Mouse (Mus musculus) stomach, embryonic 16.5 days (tissue): ENCODE results near the gene Upf1. TPM values are rescaled to one million over a fixed set of nuclear protein-coding genes. Genes with fewer than 3 reads are reported as not detected.

Source experiments
- ATAC-seq: fragments of 200-750 bp; cut with Nextera tagmentation; 2 replicates; pipeline ENCODE4 v1.8.0; 2017; ENCODE audit warnings: moderate number of reproducible peaks, moderate TSS enrichment; ENCODE audit not compliant: insufficient read depth, low FRiP score
- H3K27ac ChIP-seq: fragments of 300-500 bp; sonication (generic); 2 replicates; pipeline ENCODE4 v1.5.1; 2014; ENCODE audit warnings: low read length
- H3K27me3 ChIP-seq: fragments of 300-500 bp; sonication (generic); 2 replicates; pipeline ENCODE4 v1.6.1; 2014; ENCODE audit warnings: low read length, control low read depth, mixed read lengths; ENCODE audit not compliant: control insufficient read depth, insufficient read depth
- H3K36me3 ChIP-seq: fragments of 300-500 bp; sonication (generic); 2 replicates; pipeline ENCODE4 v1.6.1; 2014; ENCODE audit warnings: low read length; ENCODE audit not compliant: control insufficient read depth, insufficient read depth
- H3K4me1 ChIP-seq: fragments of 300-500 bp; sonication (generic); 2 replicates; pipeline ENCODE4 v1.6.1; 2014; ENCODE audit warnings: low read length, control low read depth, mixed read lengths; ENCODE audit not compliant: control insufficient read depth, insufficient read depth
- H3K4me2 ChIP-seq: fragments of 300-500 bp; sonication (generic); 2 replicates; pipeline ENCODE4 v1.6.1; 2014; ENCODE audit warnings: low read depth, low read length, mixed read lengths
- H3K4me3 ChIP-seq: fragments of 300-500 bp; sonication (generic); replicated peaks from 2 replicates; pipeline ENCODE4 v1.5.1; 2014; ENCODE audit warnings: mild to moderate bottlenecking, low read length
- H3K9ac ChIP-seq: fragments of 300-500 bp; sonication (generic); 2 replicates; pipeline ENCODE4 v1.6.1; 2014; ENCODE audit warnings: low read length
- H3K9me3 ChIP-seq: fragments of 300-500 bp; sonication (generic); replicated peaks from 2 replicates; pipeline ENCODE4 v1.6.1; 2016; ENCODE audit warnings: low read length, control low read depth; ENCODE audit not compliant: control insufficient read depth
- WGBS: fragments of 180-500 bp; shearing (Covaris S2); extraction: QIAGEN DNeasy Blood & Tissue Kit; methylation state at CpG from one replicate; pipeline ENCODE4 v1.1.7; 2014; 5-methylcytosine and 5-hydroxymethylcytosine counted together
- polyA plus RNA-seq: library from polyadenylated mRNA; unstranded; fragments of >200 nt; fragmentation: Nextera tagmentation; extraction: Ambion mirVana; gene quantifications from 2 replicates; pipeline ENCODE4 v1.2.1, GENCODE M21; 2015

Upf1 gene
- polyA plus RNA-seq, 1 experiment from 2014 or later = 8.2 TPM

DNA sequence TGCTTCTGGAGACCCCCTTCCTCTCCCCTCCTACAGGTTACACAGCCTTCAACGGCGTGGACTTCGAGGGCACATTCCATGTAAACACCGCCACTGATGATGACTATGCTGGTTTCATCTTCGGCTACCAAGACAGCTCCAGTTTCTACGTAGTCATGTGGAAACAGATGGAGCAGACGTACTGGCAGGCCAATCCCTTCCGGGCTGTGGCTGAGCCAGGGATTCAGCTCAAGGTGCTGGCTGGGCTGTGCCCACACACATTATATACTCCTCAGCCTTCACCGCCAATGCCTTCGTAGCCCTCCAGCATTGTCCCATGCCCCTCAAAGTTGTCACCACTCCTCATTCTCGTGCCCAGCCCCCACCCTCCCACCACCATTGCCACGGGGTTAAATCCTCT is 27.0 kb upstream of the Upf1 start:
- H3K27me3 ChIP-seq = peaks cover 36% of the 10 kb centered on the region
- 84% methylated on average over 12 of the region's 12 CpGs for WGBS
- H3K36me3 ChIP-seq = no peaks in the 10 kb centered on the region
- H3K9me3 ChIP-seq = no peaks in the 10 kb centered on the region
- no peak overlapping the region for H3K27ac ChIP-seq
- ATAC-seq = no peak
- peaks cover 11% of the 10 kb centered on the region for H3K4me1 ChIP-seq
- H3K9ac ChIP-seq = no peak overlapping the region
- no peak overlapping the region for H3K4me2 ChIP-seq
- H3K4me3 ChIP-seq = no peak overlapping the region

- H3K27ac ChIP-seq = no peak overlapping the region
- H3K4me3 ChIP-seq = no peak overlapping the region
- peaks cover 29% of the 10 kb centered on the region for H3K4me1 ChIP-seq
- no peaks in the 10 kb centered on the region for H3K9me3 ChIP-seq
- WGBS = 12% methylated on average over 15 of the region's 15 CpGs
- no peak overlapping the region for H3K4me2 ChIP-seq
- H3K9ac ChIP-seq = no peak overlapping the region
- peaks cover 66% of the 10 kb centered on the region for H3K27me3 ChIP-seq
- no peaks in the 10 kb centered on the region for H3K36me3 ChIP-seq
- no peak for ATAC-seq
Observed at GRCm38 (mm10) chr8:70377049-70377448, 24.0 kb upstream of the Upf1 start.

DNA sequence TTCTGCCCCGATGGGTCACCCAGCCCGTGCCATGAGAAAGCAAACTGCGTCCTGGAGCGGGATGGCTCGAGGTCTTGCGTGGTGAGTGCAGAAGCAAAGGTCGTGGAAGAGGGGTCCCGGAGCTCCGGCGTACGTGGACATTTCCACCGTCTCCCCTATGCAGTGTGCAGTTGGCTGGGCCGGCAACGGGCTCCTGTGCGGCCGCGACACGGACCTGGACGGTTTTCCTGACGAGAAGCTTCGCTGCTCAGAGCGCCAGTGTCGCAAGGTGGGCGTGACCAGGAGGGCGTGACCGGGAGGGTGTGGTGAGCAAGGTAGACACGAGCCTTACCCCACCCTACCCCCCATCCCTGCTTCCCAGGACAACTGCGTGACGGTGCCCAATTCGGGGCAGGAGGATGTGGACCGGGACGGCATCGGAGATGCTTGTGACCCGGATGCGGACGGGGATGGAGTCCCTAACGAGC is 23.2 kb upstream of the Upf1 start:
- Histone ChIP-seq H3K9ac (no peak overlapping the region), H3K27me3 (peaks cover 71% of the 10 kb centered on the region), H3K4me1 (peaks cover 29% of the 10 kb centered on the region), H3K4me3 (peak overlapping the region; percentile 17), H3K4me2 (peak overlapping the region; percentile 12; the same call in 1 of the 2 replicates), H3K27ac (no peak overlapping the region), H3K9me3 (no peaks in the 10 kb centered on the region), H3K36me3 (no peaks in the 10 kb centered on the region)
- ATAC-seq = no peak
- WGBS = 7% methylated on average over 37 of the region's 37 CpGs

- H3K9ac ChIP-seq = no peak overlapping the region
- H3K4me2 ChIP-seq = no peak overlapping the region; the same call in 1 of the 2 replicates
- ATAC-seq = no peak
- peaks cover 71% of the 10 kb centered on the region for H3K27me3 ChIP-seq
- WGBS = 7% methylated on average over 35 of the region's 35 CpGs
- H3K4me1 ChIP-seq = peaks cover 29% of the 10 kb centered on the region
- H3K36me3 ChIP-seq = no peaks in the 10 kb centered on the region
- no peaks in the 10 kb centered on the region for H3K9me3 ChIP-seq
- peak overlapping the region; percentile 45; the same call in 1 of the 2 replicates for H3K4me3 ChIP-seq
- H3K27ac ChIP-seq = no peak overlapping the region
Observed at GRCm38 (mm10) chr8:70375212-70375859, 22.3 kb upstream of the Upf1 start.

DNA sequence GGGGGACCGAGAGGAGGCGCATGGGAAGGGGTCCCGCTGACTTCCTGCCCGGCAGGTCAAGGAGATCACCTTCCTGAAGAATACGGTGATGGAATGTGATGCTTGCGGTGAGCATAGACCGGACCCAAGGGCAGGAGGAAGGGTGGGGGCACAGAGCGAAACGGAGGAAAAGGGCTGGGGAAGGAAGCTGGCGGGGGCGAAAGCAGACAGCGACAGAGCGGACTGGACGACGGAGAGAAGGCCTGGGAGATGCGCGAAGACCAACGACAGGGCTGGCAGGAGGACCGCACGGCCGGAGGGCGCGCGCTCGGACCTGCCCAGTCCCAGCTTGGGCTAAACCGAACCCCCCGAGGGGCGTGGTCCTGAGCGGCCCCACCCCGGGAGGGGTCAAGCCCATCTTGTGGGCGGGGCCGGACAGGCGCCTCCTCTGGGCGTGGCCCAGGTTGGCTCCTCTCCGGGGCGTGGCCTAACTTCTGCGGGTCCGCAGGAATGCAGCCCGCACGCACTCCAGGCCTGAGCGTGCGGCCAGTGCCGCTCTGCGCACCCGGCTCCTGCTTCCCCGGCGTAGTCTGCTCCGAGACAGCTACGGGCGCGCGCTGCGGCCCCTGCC is 21.3 kb upstream of the Upf1 start:
- no peaks in the 10 kb centered on the region for H3K9me3 ChIP-seq
- peaks cover 29% of the 10 kb centered on the region for H3K4me1 ChIP-seq
- under 1% methylated on average over 52 of the region's 53 CpGs for WGBS
- ATAC-seq = peak; percentile 74
- peak overlapping the region; percentile 28; the same call in 1 of the 2 replicates for H3K9ac ChIP-seq
- H3K4me3 ChIP-seq = peak overlapping the region; percentile 45
- no peaks in the 10 kb centered on the region for H3K36me3 ChIP-seq
- H3K27me3 ChIP-seq = peaks cover 71% of the 10 kb centered on the region
- H3K4me2 ChIP-seq = peak overlapping the region; percentile 69
- H3K27ac ChIP-seq = no peak overlapping the region

GRCm38 (mm10) chr8:70373397-70374317 is 20.6 kb upstream of the Upf1 start, which contains the start of gene Comp:
TSS of gene Comp (plus strand) at chr8:70373558.
- no peak within 1 kb of the TSS for H3K27ac ChIP-seq
- H3K4me2 ChIP-seq = peak within 1 kb of the TSS; percentile 69
- peak within 1 kb of the TSS; percentile 45 for H3K4me3 ChIP-seq
- peak within 1 kb of the TSS; percentile 37 for H3K9ac ChIP-seq
- peaks cover 67% of the 10 kb centered on the region for H3K27me3 ChIP-seq
- peaks cover 29% of the 10 kb centered on the region for H3K4me1 ChIP-seq
- ATAC-seq = no peak
- H3K36me3 ChIP-seq = no peaks in the 10 kb centered on the region
- H3K9me3 ChIP-seq = no peaks in the 10 kb centered on the region
- 3% methylated on average over 47 of the region's 47 CpGs for WGBS

DNA sequence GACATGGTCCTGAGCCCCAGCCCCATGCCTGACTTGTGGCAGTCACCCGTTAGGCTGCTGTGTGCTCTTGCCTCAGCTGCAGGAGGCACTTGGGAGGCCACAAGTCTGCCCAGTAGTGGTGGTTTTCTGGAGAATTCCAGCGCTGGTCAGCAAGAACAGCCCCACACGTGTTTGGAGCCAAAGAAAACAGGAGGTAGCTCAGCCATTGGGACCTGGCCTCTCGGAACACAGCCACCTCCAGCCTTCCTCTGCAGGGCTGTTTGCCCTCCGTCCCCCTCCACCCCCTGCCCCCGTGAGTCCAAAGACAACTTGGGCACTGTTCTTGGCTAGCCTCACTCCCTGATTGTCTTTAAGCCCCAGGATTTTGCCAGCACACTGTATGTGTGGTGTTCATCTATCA is 18.9 kb upstream of the Upf1 start:
- peaks cover 53% of the 10 kb centered on the region for H3K27me3 ChIP-seq
- no peak overlapping the region for H3K27ac ChIP-seq
- H3K9me3 ChIP-seq = no peaks in the 10 kb centered on the region
- no peak overlapping the region for H3K4me2 ChIP-seq
- no peak overlapping the region for H3K4me3 ChIP-seq
- no peaks in the 10 kb centered on the region for H3K36me3 ChIP-seq
- H3K4me1 ChIP-seq = peaks cover 29% of the 10 kb centered on the region
- WGBS = 45% methylated on average over 6 of the region's 6 CpGs
- no peak for ATAC-seq
- no peak overlapping the region for H3K9ac ChIP-seq

- Histone ChIP-seq H3K9ac (no peak overlapping the region), H3K4me3 (no peak overlapping the region), H3K27ac (no peak overlapping the region), H3K4me1 (peaks cover 21% of the 10 kb centered on the region), H3K4me2 (no peak overlapping the region), H3K9me3 (no peaks in the 10 kb centered on the region), H3K27me3 (peaks cover 39% of the 10 kb centered on the region), H3K36me3 (no peaks in the 10 kb centered on the region)
- 84% methylated on average over 7 of the region's 7 CpGs for whole genome bisulfite sequencing
- ATAC-seq = no peak
Observed at GRCm38 (mm10) chr8:70370476-70370875, 17.4 kb upstream of the Upf1 start.
